Mouse (Mus musculus): ENCODE measurements around the gene Dennd1b. TPM values are rescaled to one million over a fixed set of nuclear protein-coding genes. Genes with fewer than 3 reads are reported as not detected.

Dennd1b gene
- total and polyA plus RNA-seq, 2 experiments from 2014 or later = 11.1 to 39.6 TPM

- peaks cover 9% of the 10 kb centered on the region for H3K4me1 ChIP-seq (ENCODE audit: control insufficient read depth, insufficient read depth)
- WGBS = 68% methylated on average over 7 of the region's 7 CpGs
- DNase-seq (ENCODE audit: low spot score) (no peak), ATAC-seq (ENCODE audit: insufficient read depth, low read depth) (no peak)
- TF ChIP-seq CTCF (IDR thresholded peaks at IDR 0.05; ENCODE audit: low read depth) = no peak
- no peak for TF ChIP-seq EP300 (IDR thresholded peaks at IDR 0.05; ENCODE audit: low read depth)
- no peaks in the 10 kb centered on the region for H3K27me3 ChIP-seq (ENCODE audit: control insufficient read depth, insufficient read depth, low read length)
- no peak overlapping the region for H3K4me2 ChIP-seq (ENCODE audit: low read depth, low read length)
- no peak overlapping the region for H3K9ac ChIP-seq (replicated peaks; ENCODE audit: low read depth, low read length)
- no peak overlapping the region for H3K4me3 ChIP-seq (ENCODE audit: low read depth, low read length)
- no peak overlapping the region for H3K27ac ChIP-seq (ENCODE audit: low read depth)
- no peaks in the 10 kb centered on the region for H3K36me3 ChIP-seq (replicated peaks; ENCODE audit: control insufficient read depth, insufficient read depth, low read length)
- no peaks in the 10 kb centered on the region for H3K9me3 ChIP-seq (replicated peaks; ENCODE audit: control insufficient read depth, low read length)
These were observed 76.4 kb downstream of the Dennd1b start for GRCm38 (mm10) chr1:139039529-139040230.

- WGBS = 76% methylated on average over 6 of the region's 6 CpGs
- H3K27me3 ChIP-seq (ENCODE audit: control insufficient read depth, insufficient read depth, low read length) = no peaks in the 10 kb centered on the region
- DNase-seq (ENCODE audit: low spot score) (no peak), ATAC-seq (ENCODE audit: insufficient read depth, low read depth) (no peak)
- H3K9ac ChIP-seq (replicated peaks; ENCODE audit: low read depth, low read length) = no peak overlapping the region
- 0 out of 2 replicates have a peak, but pooled peaks cover 3% of the 10 kb centered on the region for H3K36me3 ChIP-seq (replicated peaks; ENCODE audit: control insufficient read depth, insufficient read depth, low read length)
- no peaks in the 10 kb centered on the region for H3K9me3 ChIP-seq (replicated peaks; ENCODE audit: control insufficient read depth, low read length)
- H3K27ac ChIP-seq (ENCODE audit: low read depth) = no peak overlapping the region
- no peak overlapping the region for H3K4me3 ChIP-seq (ENCODE audit: low read depth, low read length)
- H3K4me2 ChIP-seq (ENCODE audit: low read depth, low read length) = no peak overlapping the region
- H3K4me1 ChIP-seq (ENCODE audit: control insufficient read depth, insufficient read depth) = no peaks in the 10 kb centered on the region
- TF ChIP-seq EP300 (IDR thresholded peaks at IDR 0.05; ENCODE audit: low read depth) (no peak), CTCF (IDR thresholded peaks at IDR 0.05; ENCODE audit: low read depth) (no peak)
These were observed 85.8 kb downstream of the Dennd1b start for GRCm38 (mm10) chr1:139049075-139049474.

- TF ChIP-seq CTCF (IDR thresholded peaks at IDR 0.05; ENCODE audit: low read depth) (no peak), EP300 (IDR thresholded peaks at IDR 0.05; ENCODE audit: low read depth) (no peak)
- DNase-seq (ENCODE audit: low spot score) = no peak
- H3K27ac ChIP-seq (ENCODE audit: low read depth) = no peak overlapping the region
- no peaks in the 10 kb centered on the region for H3K9me3 ChIP-seq (replicated peaks; ENCODE audit: control insufficient read depth, low read length)
- H3K36me3 ChIP-seq (replicated peaks; ENCODE audit: control insufficient read depth, insufficient read depth, low read length) = peaks cover 7% of the 10 kb centered on the region; the same call in 1 of the 2 replicates
- no peak overlapping the region for H3K4me2 ChIP-seq (ENCODE audit: low read depth, low read length)
- no peak overlapping the region for H3K4me3 ChIP-seq (ENCODE audit: low read depth, low read length)
- no peak for ATAC-seq (ENCODE audit: insufficient read depth, low read depth)
- no peak overlapping the region for H3K9ac ChIP-seq (replicated peaks; ENCODE audit: low read depth, low read length)
- WGBS = 85% methylated on average over 11 of the region's 11 CpGs
- H3K27me3 ChIP-seq (ENCODE audit: control insufficient read depth, insufficient read depth, low read length) = no peaks in the 10 kb centered on the region
- no peaks in the 10 kb centered on the region for H3K4me1 ChIP-seq (ENCODE audit: control insufficient read depth, insufficient read depth)
These were observed 86.7 kb downstream of the Dennd1b start for GRCm38 (mm10) chr1:139049881-139050472.

GRCm38 (mm10) chr1:139053003-139053402 is 89.8 kb downstream of the Dennd1b start:
- H3K4me3 ChIP-seq (ENCODE audit: low read depth, low read length) = no peak overlapping the region
- H3K4me2 ChIP-seq (ENCODE audit: low read depth, low read length) = no peak overlapping the region
- no peaks in the 10 kb centered on the region for H3K4me1 ChIP-seq (ENCODE audit: control insufficient read depth, insufficient read depth)
- H3K27me3 ChIP-seq (ENCODE audit: control insufficient read depth, insufficient read depth, low read length) = no peaks in the 10 kb centered on the region
- no peak for TF ChIP-seq CTCF (IDR thresholded peaks at IDR 0.05; ENCODE audit: low read depth)
- TF ChIP-seq EP300 (IDR thresholded peaks at IDR 0.05; ENCODE audit: low read depth) = no peak
- H3K36me3 ChIP-seq (replicated peaks; ENCODE audit: control insufficient read depth, insufficient read depth, low read length) = peaks cover 10% of the 10 kb centered on the region; the same call in 1 of the 2 replicates
- DNase-seq (ENCODE audit: low spot score) (no peak), ATAC-seq (ENCODE audit: insufficient read depth, low read depth) (no peak)
- H3K27ac ChIP-seq (ENCODE audit: low read depth) = no peak overlapping the region
- H3K9ac ChIP-seq (replicated peaks; ENCODE audit: low read depth, low read length) = no peak overlapping the region
- H3K9me3 ChIP-seq (replicated peaks; ENCODE audit: control insufficient read depth, low read length) = no peaks in the 10 kb centered on the region

GRCm38 (mm10) chr1:139060301-139060700 is 97.1 kb downstream of the Dennd1b start:
- no peak for ATAC-seq (ENCODE audit: insufficient read depth, low read depth)
- DNase-seq (ENCODE audit: low spot score) = no peak
- Histone ChIP-seq H3K36me3 (replicated peaks; ENCODE audit: control insufficient read depth, insufficient read depth, low read length) (peaks cover 20% of the 10 kb centered on the region; the same call in 1 of the 2 replicates), H3K9me3 (replicated peaks; ENCODE audit: control insufficient read depth, low read length) (no peaks in the 10 kb centered on the region), H3K4me3 (ENCODE audit: low read depth, low read length) (no peak overlapping the region), H3K4me2 (ENCODE audit: low read depth, low read length) (no peak overlapping the region), H3K27me3 (ENCODE audit: control insufficient read depth, insufficient read depth, low read length) (no peaks in the 10 kb centered on the region), H3K4me1 (ENCODE audit: control insufficient read depth, insufficient read depth) (no peaks in the 10 kb centered on the region), H3K9ac (replicated peaks; ENCODE audit: low read depth, low read length) (no peak overlapping the region), H3K27ac (ENCODE audit: low read depth) (no peak overlapping the region)
- 91% methylated on average over 5 of the region's 5 CpGs for WGBS
- TF ChIP-seq CTCF (IDR thresholded peaks at IDR 0.05; ENCODE audit: low read depth) = no peak
- no peak for TF ChIP-seq EP300 (IDR thresholded peaks at IDR 0.05; ENCODE audit: low read depth)
